Mouse (Mus musculus): ENCODE data around the gene Parm1.

Parm1 gene

DNA sequence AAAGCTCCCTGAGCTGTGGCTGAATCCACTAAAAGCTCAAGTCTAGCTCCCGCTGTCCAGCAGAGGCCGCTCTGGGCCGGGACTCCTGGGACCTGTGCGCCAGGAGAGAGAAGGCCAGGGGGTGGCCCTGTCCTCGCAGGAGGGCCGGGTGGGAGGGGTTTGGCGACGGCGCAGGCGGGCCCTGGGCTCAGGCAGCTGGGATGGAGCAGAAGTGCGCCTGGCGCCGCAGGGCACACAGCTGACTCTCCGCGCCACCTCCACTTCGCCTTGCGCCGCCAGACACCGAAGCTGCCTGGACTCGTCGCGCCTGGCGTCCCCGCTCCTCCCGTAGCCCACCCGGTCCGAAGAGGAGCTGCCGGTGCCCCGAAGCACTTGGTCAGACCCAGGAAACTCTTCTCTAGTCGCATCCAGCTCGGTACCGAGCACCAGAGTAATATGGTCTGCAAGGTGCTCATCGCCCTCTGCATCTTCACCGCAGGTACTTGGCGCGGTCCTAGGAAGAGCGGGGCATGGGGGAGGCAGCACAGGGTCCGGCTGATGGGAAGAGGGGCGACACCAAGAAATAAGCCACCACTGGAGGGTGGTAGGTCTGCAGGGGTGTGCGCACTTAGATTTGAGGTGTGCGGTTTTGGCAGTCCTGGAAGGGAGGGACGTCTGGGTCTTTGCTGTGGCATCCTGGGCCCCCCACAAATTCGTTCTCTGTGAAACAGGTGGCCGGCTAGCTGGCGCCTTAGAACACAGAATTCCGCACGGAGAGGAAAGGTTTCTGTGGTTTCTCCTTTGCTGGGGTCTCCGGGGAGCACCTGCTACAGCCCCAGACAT lies at the start of gene Parm1:
TSS of gene Parm1 (plus strand) at position 136 of the 822 bp plus-strand sequence.
- in situ Hi-C loops (cut with MboI; ENCODE audit: unreplicated experiment in 2 of 2), result no loop called here

GRCm38 (mm10) chr5:91475241-91475640 lies 42.2 kb upstream of the Parm1 start:
- in situ Hi-C loops (cut with MboI; ENCODE audit: unreplicated experiment in 2 of 2), result loop anchor here in 1 of 2 experiments (25.0 kb wide), 1 partner anchor 1562 kb away; the partner anchor contains the start of gene Sowahb

- in situ Hi-C loops (cut with MboI; ENCODE audit: unreplicated experiment in 2 of 2), result loop anchor here in 1 of 2 experiments (25.0 kb wide), 1 partner anchor 1560 kb away; the partner anchor contains the start of gene Sowahb
These were observed 40.6 kb upstream of the Parm1 start for GRCm38 (mm10) chr5:91476863-91477262.

DNA sequence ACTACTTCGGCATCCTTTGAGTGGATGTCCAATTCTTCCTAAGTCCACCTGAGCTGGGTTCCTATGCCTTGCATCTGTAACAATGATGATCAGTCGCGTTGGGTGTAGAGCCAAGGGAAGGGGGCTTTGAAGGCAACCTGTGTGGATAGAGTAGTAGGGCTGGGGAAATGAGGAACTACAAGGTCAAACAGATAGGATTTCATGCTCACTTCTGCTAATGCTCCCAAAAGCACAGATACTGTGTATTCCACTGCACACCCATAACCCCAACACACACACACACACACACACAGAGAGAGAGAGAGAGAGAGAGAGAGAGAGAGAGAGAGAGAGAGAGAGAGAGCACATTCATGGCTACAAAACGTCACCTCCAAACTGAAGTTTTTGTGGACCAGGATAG lies 38.7 kb upstream of the Parm1 start:
- in situ Hi-C loops (cut with MboI; ENCODE audit: unreplicated experiment in 2 of 2), result loop anchor here in 1 of 2 experiments (25.0 kb wide), 1 partner anchor 1559 kb away; the partner anchor contains the start of gene Sowahb

DNA sequence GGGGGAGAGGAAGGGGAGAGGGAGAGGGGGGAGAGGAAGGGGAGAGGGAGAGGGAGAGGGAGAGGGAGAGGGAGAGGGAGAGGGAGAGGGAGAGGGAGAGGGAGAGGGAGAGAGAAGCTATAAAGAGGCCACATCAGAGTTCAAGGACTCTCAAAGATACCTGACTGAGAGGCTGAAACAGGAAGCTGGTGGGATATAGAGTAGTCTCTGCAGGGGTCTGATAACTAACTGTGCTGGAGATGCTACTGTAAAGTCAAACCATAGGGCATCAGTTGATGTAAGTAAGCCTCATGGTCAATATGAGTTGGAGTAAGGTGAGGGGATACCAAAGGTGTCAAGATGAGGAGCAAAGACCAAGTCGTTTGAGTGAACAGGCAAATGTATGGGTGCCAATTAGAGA lies 37.3 kb upstream of the Parm1 start:
- in situ Hi-C loops (cut with MboI; ENCODE audit: unreplicated experiment in 2 of 2), result loop anchor here in 1 of 2 experiments (25.0 kb wide), 1 partner anchor 1557 kb away; the partner anchor contains the start of gene Sowahb

- in situ Hi-C loops (cut with MboI; ENCODE audit: unreplicated experiment in 2 of 2), result loop anchor here in 1 of 2 experiments (25.0 kb wide), 1 partner anchor 1553 kb away; the partner anchor contains the start of gene Sowahb
These were observed 33.1 kb upstream of the Parm1 start for GRCm38 (mm10) chr5:91484324-91484723.

GRCm38 (mm10) chr5:91494456-91494855 lies 23.0 kb upstream of the Parm1 start:
- in situ Hi-C loops (cut with MboI; ENCODE audit: unreplicated experiment in 2 of 2), result loop anchor here in 1 of 2 experiments (25.0 kb wide), 1 partner anchor 1543 kb away; the partner anchor contains the start of gene Sowahb

- in situ Hi-C loops (cut with MboI; ENCODE audit: unreplicated experiment in 2 of 2), result no loop called here
These were observed 16.1 kb upstream of the Parm1 start for GRCm38 (mm10) chr5:91501361-91501760.

GRCm38 (mm10) chr5:91502366-91502765 lies 15.0 kb upstream of the Parm1 start:
- in situ Hi-C loops (cut with MboI; ENCODE audit: unreplicated experiment in 2 of 2), result no loop called here

GRCm38 (mm10) chr5:91504320-91504922 lies 13.0 kb upstream of the Parm1 start:
- in situ Hi-C loops (cut with MboI; ENCODE audit: unreplicated experiment in 2 of 2), result no loop called here

DNA sequence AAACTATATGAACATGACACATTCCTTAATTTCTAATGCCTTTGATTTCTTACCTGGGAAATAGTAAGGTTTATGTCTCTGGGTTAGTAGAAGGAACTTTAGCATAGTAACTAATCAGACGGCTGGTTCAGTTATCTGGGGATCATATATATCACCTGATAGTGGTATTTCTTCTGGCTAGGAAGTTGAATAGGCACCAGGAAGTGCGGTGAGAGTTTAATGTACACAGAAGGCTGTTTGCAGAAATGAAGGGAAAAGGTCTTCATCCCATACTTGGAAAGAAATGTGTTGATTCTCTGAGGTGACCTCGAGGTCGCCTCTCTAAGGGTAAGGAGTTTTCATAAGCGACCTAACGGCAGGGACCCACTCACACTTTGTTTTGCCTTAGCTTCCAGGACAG lies 338 bp upstream of the Parm1 start:
- in situ Hi-C loops (cut with MboI; ENCODE audit: unreplicated experiment in 2 of 2), result no loop called here

DNA sequence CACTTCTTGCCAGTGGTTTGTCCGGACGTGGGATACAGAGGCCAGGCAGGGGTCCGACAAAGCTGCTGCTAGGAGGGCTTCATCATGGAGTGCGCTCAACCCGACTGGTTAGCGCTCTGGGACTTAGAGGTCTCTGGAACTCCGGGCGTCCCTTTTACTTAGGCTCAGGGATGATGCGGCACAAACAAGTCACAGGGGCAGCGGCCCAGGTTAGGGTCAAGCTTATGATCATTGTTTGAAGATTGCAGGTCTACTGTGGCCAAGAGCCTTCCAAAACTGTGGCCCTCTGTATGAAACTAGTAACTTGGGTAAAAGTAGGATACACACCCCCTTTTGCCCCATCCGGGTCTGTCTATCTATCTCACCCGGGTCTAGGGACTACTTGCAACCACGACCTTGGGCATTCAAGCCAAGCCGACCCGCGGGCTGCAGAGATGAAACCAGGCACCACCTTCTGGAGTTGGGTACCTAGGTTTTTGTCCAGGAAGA lies 931 bp downstream of the Parm1 start:
- in situ Hi-C loops (cut with MboI; ENCODE audit: unreplicated experiment in 2 of 2), result no loop called here

- in situ Hi-C loops (cut with MboI; ENCODE audit: unreplicated experiment in 2 of 2), result no loop called here
These were observed 1.5 kb downstream of the Parm1 start for GRCm38 (mm10) chr5:91518946-91519345.

DNA sequence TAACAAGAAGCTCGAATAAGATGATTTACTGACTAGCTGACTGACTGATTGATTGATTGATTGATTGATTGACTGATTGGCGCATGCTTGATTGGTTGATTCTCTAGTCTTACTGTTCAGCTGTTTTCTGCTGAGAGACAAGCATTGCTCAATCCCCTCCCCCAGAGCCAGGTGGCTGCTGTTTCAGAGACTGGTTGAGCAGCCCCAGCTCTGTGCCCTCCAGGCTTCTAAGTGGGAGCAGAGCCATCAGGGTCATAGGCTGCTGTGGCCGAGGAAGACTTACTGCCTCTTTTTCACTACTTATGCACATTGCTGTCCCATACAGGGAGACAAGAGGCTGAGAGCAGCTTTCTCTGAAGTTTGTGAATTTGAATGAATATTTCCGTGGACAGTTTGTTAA lies 2.1 kb downstream of the Parm1 start:
- in situ Hi-C loops (cut with MboI; ENCODE audit: unreplicated experiment in 2 of 2), result no loop called here

GRCm38 (mm10) chr5:91532748-91533496 lies 15.5 kb downstream of the Parm1 start:
- in situ Hi-C loops (cut with MboI; ENCODE audit: unreplicated experiment in 2 of 2), result no loop called here

- in situ Hi-C loops (cut with MboI; ENCODE audit: unreplicated experiment in 2 of 2), result no loop called here
These were observed 41.7 kb downstream of the Parm1 start for GRCm38 (mm10) chr5:91559071-91559610.

- in situ Hi-C loops (cut with MboI; ENCODE audit: unreplicated experiment in 2 of 2), result no loop called here
These were observed 42.3 kb downstream of the Parm1 start for GRCm38 (mm10) chr5:91559711-91560110.

GRCm38 (mm10) chr5:91561394-91561793 lies 44.0 kb downstream of the Parm1 start:
- in situ Hi-C loops (cut with MboI; ENCODE audit: unreplicated experiment in 2 of 2), result no loop called here

DNA sequence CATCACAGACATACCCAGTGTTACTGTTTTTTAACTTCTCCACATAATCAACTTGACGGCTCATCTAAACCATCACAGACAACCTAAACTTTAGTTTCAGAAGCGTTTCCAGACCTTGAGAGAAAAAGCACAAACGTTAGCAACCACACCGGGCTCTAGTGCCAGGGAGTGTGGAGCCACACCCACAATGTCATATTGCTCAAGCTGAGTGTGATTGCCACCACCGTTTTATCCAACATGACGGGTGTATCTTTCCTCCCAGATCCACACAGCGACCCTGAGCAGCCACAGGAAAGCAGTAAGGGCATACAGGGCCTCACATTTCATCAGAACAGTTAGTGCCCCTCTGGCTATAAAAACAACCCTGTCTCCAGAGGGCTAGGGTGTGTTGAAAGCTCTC lies 45.1 kb downstream of the Parm1 start:
- in situ Hi-C loops (cut with MboI; ENCODE audit: unreplicated experiment in 2 of 2), result no loop called here

- in situ Hi-C loops (cut with MboI; ENCODE audit: unreplicated experiment in 2 of 2), result no loop called here
These were observed 46.6 kb downstream of the Parm1 start for GRCm38 (mm10) chr5:91564054-91564453.

All from v-Abl transformed pro-B cells (cell line).